Mouse (Mus musculus): ENCODE measurements around the gene Gramd4. TPM values are rescaled to one million over a fixed set of nuclear protein-coding genes. Genes with fewer than 3 reads are reported as not detected.
"Not testable (repeated sequence)": the region's sequence is repeated elsewhere in the genome, so short reads cannot be mapped to it uniquely, and the experiment has no call there.

Gramd4 gene
- total RNA-seq, 4 experiments from 2014 or later = 15.4 to 22.2 (median 17.5) TPM

- no peak for DNase-seq
These were observed 34.6 kb downstream of the Gramd4 start for GRCm38 (mm10) chr15:86091998-86092670.

DNA sequence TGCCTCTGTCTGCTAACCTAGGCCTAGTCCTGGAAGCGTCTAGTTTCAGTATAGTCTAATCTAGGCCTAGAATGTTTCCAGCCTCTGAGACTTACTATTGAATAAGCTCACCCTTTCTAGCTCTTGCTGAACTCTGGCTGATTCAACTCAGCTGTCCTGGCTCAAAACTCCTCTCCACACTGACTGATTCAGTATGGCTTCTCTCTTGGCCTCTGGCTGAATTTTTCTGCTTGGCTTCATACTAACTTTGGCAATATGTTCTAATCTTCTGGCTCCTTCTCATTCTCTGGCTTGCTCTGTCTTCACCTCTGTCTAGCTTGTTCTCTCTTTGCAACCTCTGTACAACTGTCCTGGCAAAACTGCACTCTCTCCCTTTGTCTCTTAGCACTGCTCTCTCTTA is 35.7 kb downstream of the Gramd4 start:
- DNase-seq = no peak

DNA sequence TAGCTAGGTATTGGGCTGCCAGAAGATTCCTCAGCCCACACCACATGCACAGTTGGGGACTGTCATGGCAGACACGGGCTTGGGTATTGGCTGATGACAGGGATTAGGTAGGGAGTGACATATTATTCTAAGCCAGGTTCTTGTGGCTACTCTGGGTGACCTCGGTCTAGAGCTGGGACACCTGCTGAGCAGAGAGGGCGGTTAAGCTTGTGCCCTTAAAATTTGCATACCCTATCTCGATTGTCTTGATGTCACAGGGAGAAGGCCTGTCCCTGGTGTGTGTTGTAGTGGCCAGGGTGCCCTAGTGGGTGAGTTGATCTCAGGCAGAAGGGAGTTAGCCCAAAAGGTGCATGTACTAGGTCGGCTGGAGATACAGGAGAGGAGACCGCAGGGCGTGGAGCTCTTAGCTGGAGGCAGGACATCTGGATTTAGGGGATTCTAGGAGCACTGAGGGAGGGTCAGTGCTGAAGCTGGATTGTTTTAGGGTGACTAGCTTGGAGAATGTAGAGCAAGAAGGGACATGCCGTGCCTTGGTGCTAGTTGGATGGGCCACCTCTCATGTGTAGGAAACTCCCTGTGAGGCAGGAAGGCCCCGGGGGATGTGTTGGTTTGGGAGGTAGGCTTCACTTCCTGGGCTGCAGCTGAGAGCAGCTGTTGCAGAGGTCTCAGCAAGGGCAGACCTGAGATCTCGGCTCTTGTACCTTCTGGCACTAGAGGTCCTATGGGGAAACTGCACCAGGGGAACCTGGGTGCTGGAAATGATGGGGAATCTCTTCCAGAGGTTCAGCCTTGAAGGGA is 37.0 kb downstream of the Gramd4 start:
- DNase-seq = no peak

DNA sequence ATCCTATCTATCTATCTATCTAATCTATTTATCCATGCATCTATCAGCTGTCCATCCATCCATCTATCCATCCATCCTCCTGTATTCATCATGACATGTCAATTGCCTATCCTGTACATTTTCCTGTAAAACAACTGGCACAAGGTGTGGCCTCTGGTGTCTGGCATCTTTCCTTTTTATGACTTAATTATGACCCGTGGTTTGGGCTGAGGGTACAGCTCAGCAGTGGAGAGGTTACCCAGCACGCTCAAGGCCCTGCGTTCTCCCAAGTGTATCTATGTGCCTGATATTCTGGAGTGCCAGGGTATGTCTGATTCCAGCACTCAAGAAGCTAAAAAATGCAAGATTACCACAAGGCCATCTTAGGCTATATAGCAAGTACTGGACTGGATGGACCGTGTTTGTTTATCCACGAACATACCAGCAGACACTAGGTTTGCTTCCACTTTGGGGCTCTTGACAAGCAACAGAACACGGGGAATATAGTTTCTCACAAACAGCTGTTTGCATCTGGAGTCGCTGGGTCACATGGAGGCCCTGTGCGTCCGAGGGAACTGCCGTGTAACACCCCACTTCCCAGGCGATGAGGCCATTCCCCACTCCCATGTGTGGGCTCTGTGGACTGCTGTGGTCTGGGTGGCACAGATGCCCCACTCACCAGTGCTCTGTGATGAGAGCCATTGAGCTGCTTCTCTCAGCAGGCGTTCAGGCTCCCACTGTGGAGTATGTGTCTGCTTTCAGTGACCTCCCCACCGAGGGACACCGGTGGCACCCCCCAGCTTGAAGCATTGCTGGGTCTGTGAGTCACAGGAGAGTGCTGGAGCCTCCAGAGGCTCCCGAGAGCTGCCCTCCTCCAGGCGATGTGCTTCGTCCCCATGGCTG is 38.5 kb downstream of the Gramd4 start:
- no peak for DNase-seq

DNA sequence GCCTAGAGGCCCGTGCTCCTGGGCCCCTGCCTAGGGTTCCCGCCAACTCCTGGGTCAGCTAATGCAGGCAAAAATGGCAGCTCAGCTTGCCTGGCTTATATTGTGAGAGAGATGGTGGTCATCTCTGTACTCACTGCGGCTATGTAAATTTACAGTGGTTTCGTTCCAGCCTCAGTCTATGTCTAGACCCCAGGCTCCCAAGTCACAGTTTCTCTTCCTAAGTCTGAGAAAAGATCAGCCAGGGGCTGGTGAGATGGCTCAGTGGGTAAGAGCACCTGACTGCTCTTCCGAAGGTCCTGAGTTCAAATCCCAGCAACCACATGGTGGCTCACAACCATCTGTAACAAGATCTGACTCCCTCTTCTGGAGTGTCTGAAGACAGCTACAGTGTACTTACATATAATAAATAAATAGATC is 39.1 kb downstream of the Gramd4 start:
- not testable (repeated sequence) for DNase-seq

- no peak for DNase-seq
These were observed 40.4 kb downstream of the Gramd4 start for GRCm38 (mm10) chr15:86097871-86098270.

DNA sequence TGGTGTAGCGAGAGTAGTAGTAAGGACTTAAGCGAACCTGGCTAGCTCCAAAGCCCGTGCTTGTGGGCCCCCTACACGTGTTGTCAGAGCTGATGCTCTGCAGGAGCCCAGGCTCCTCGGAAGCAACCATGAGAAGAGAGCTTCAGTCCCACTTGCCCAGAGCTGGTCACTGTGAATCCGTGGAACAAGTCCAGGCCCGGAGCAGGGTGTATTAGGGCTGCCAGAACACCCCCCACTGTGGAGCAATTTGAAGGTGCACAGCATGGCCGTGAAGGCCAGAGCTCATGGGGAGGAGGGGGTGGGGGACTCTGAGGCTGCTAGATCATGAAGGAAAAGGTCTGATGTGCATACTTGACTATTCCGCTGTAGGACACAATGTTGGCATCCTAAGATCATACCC is 44.1 kb downstream of the Gramd4 start:
- no peak for DNase-seq

DNA sequence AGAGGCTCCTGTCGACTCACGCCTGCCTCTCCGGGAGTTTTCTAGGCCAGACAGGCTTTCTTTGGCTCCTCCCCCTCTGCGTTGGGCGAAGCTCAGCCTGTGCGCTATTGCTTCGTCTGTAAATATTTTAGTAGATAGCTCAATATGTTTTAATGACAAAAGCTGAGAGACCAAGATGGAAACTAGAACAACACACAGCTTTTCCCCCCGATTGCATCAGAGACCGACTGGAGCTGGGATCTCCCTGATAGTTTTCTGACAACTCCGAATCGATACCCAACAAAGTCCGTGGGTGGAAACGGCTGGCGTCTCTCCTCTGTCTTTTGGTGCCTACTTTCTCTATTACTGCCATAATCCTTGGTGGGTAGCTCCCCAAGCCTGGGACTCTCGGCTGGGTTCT is 44.8 kb downstream of the Gramd4 start:
- no peak for DNase-seq

GRCm38 (mm10) chr15:86104401-86105344 is 47.2 kb downstream of the Gramd4 start:
- DNase-seq = no peak

- no peak for DNase-seq
These were observed 47.8 kb downstream of the Gramd4 start for GRCm38 (mm10) chr15:86105345-86105697.

GRCm38 (mm10) chr15:86105751-86106150 is 48.3 kb downstream of the Gramd4 start:
- no peak for DNase-seq

DNA sequence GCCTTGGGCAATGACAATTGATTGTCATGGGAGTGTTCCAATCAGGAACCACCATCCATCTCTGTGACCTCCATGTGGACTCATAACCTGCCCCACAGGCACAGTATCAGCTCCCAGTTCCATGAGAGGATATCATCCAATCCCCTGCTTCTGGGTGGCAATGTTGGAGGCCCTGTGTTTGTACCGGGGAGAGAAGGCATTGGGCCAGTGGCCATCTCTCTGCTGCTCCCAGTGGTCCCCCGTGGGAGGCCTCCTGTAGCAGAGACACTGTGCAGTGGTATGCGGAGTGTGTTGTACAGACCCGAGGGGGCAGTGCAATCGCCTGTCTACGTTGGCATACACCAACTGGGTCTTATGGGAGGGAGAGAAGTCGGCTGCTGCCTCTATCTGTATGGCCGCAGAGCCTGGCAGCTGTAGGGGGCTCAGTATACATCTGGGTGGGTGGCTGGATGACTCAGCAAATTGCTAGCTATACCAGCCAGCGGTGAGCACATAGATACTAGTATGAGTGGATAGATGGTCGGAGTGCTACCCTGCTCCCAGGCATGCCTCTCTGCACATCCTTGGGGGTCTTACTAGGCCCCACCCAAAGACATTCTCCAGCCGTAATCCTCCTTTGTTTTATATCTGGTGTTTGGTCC is 50.5 kb downstream of the Gramd4 start:
- DNase-seq = no peak

- DNase-seq = no peak
These were observed 51.8 kb downstream of the Gramd4 start for GRCm38 (mm10) chr15:86109245-86109644.

DNA sequence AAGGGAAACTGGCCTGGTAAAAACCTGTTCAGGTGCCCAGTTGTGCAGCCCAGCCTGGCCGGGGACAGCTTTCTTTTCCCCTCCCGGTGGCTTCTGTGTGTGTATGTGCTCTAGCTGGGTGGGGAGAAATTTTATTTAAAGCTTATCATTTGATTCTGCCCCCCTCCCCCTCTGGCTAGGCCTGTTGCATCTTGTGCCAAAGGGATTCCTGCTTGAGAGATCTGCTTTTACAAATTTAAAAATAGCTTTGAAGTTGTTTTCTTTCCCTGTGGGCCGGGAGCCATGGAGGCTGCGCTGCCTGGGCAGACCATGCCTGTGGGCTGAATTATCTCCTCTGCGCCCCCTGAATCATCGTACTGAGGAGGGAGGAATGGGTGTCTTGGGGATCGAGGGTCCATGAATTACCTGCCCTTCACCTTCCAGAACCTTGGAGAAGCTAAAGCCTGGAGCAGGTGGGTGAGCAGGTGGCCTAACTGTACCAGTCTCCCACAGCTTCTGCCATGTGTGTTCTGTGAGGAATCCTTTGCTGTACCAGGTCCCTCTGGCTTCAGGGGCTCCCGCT is 52.2 kb downstream of the Gramd4 start:
- DNase-seq = no peak

DNA sequence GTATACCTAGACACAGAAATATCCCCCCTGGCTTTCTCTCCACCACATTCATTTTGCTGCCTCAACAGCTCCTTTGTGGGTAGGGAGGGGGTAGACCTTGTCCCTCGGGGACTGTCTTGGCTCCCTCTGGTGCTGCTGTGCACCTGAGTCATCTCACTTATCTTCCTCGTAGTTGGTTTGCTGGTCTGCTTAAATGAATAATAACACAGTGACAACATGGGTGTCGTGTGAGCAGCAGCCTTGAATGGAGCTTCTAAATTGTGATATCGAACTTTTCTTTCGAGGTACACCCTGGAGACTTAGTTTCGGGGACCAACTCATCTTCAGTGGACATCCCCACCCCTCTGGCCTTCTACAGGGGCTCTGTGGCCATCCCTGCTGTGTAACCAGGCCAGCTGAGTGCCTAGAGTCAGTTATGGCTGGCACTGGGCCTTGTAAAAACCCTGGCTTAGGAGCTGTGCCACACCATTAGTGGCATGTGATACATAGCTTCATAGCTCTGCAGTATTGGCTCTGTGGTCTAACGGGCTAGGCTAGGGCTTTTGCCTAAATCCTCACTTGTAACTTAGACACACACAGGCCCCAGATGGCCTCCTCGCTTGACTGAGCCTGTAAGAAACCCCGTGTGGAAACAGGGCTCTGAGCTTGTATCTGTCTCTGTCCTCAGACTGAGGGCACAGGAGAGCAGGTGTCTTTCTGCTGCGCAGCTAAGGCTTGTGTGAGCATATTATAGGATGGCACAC is 53.0 kb downstream of the Gramd4 start:
- DNase-seq = no peak

- DNase-seq = peak; percentile 62
These were observed 55.3 kb downstream of the Gramd4 start for GRCm38 (mm10) chr15:86112707-86113341.

- no peak for DNase-seq
These were observed 55.8 kb downstream of the Gramd4 start for GRCm38 (mm10) chr15:86113342-86113710.

DNA sequence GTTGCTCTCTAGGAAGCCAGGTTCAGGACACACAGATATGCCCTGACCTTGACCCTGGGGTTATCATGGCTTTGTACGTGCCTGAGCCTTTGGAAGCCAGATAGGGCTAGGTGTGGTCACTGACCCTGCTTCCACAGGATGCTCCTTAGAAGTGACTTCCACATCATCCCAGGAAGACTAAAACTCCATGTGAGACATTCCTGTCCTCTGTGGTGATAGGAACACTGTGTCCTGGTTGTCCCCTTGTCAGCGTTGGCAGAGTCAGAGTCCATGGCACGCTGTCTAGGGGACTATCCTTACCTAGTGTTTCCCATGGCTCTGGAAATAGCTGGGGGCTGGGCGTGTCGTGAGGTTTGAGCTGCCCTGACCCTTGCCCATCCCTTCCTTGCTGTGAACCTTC is 58.9 kb downstream of the Gramd4 start:
- peak; percentile 57 for DNase-seq

GRCm38 (mm10) chr15:86117115-86118100 is 59.9 kb downstream of the Gramd4 start:
- no peak for DNase-seq

Measured in adrenal gland, adult 8-10 months (tissue).